Mouse (Mus musculus): ENCODE measurements around the gene Psd.

GRCm38 (mm10) chr19:46344710-46345419, 17.9 kb upstream of the Psd start:
- TF ChIP-seq POLR2A (IDR thresholded peaks at IDR 0.05; ENCODE audit: borderline replicate concordance, extremely low read depth, insufficient read depth, insufficient read length, poor library complexity, severe bottlenecking) (no peak), CTCF (IDR thresholded peaks at IDR 0.05; ENCODE audit: borderline replicate concordance, extremely low read depth, insufficient read depth, insufficient read length) (no peak)
